Mouse (Mus musculus): ENCODE data around the gene Tmem273. TPM values are rescaled to one million over a fixed set of nuclear protein-coding genes. Genes with fewer than 3 reads are reported as not detected.

Gene Tmem273
- polyA plus RNA-seq, 1 experiment from 2014 or later = 0.19 TPM

- WGBS = 79% methylated on average over 3 of the region's 3 CpGs
- H3K9ac ChIP-seq (replicated peaks; ENCODE audit: low read depth, low read length) = no peak overlapping the region
- no peak for ATAC-seq
- no peak overlapping the region for H3K27ac ChIP-seq (ENCODE audit: low read length)
- no peak overlapping the region for H3K4me2 ChIP-seq (ENCODE audit: low read length)
- no peaks in the 10 kb centered on the region for H3K36me3 ChIP-seq (ENCODE audit: control insufficient read depth, insufficient read depth)
- no peaks in the 10 kb centered on the region for H3K9me3 ChIP-seq (ENCODE audit: control insufficient read depth, low read length)
- no peaks in the 10 kb centered on the region for H3K4me1 ChIP-seq (replicated peaks; ENCODE audit: control insufficient read depth, insufficient read depth, low read length)
- H3K27me3 ChIP-seq (replicated peaks; ENCODE audit: control insufficient read depth, insufficient read depth, low read length) = no peaks in the 10 kb centered on the region
- H3K4me3 ChIP-seq (replicated peaks; ENCODE audit: low read length) = no peak overlapping the region
Measured at GRCm38 (mm10) chr14:32865331-32865730, 79.6 kb downstream of the Tmem273 start.

Other genes starting within 250 kb of the Tmem273 start
- not detected in 2 replicates for gene Prrxl1, start 186.6 kb upstream of the Tmem273 start, polyA plus RNA-seq (2015; fragmentation: Nextera tagmentation; extraction: Ambion mirVana)
- not detected in 2 replicates for gene 3425401B19Rik, start 100.7 kb upstream of the Tmem273 start, polyA plus RNA-seq (2015; fragmentation: Nextera tagmentation; extraction: Ambion mirVana)
- not detected in 2 replicates for gene Fam170b, start 48.0 kb downstream of the Tmem273 start, polyA plus RNA-seq (2015; fragmentation: Nextera tagmentation; extraction: Ambion mirVana)
- 6.4 and 8.8 TPM in 2 replicates for gene Vstm4, start 70.8 kb downstream of the Tmem273 start, polyA plus RNA-seq (2015; fragmentation: Nextera tagmentation; extraction: Ambion mirVana)
- 0.13 and 0.15 TPM in 2 replicates for gene Lrrc18, start 205.4 kb downstream of the Tmem273 start, polyA plus RNA-seq (2015; fragmentation: Nextera tagmentation; extraction: Ambion mirVana)

Measured in forebrain, embryonic 16.5 days (tissue).